Mouse (Mus musculus): ENCODE results near the gene Glce. TPM values are rescaled to one million over a fixed set of nuclear protein-coding genes. Genes with fewer than 3 reads are reported as not detected.

The Glce gene
- polyA plus RNA-seq, 1 experiment, result not detected

DNA sequence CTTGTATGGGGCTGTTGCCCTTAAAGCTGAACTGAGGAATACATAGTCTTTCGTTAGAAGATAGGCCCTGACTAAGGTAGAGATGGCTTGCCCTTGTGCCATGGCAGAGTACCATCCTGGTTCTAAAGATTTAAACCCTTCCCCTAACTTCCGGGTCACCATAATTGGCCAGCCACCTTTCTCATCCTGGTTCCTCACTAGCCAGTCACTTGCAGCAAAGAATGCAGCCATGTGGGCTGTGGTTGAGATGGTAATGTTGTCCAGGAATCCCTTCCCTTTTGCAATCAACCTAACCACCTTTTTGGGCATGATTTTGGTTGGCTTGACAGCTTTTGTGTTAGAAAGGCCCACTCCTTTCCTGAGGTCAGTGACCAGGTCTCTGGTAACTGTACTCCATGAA lies 62.0 kb downstream of the Glce start:
- no peak overlapping the region for H3K27ac ChIP-seq (ENCODE audit: insufficient read depth, low read depth, low read length)
- peaks cover 5% of the 10 kb centered on the region; the same call in 1 of the 2 replicates for H3K4me1 ChIP-seq (ENCODE audit: control insufficient read depth, insufficient read depth, low read length)
- no peak overlapping the region for H3K4me3 ChIP-seq (ENCODE audit: insufficient read depth, low read depth, low read length)
- TF ChIP-seq CTCF (IDR thresholded peaks at IDR 0.05; ENCODE audit: insufficient read depth, low read depth, low read length), result no peak
- no peak for TF ChIP-seq POLR2A (IDR thresholded peaks at IDR 0.05; ENCODE audit: insufficient read depth, low read depth, low read length)
- 95% methylated on average over 2 of the region's 2 CpGs for WGBS

- WGBS, result 64% methylated on average over 11 of the region's 11 CpGs
- no peak for TF ChIP-seq CTCF (IDR thresholded peaks at IDR 0.05; ENCODE audit: insufficient read depth, low read depth, low read length)
- TF ChIP-seq POLR2A (IDR thresholded peaks at IDR 0.05; ENCODE audit: insufficient read depth, low read depth, low read length), result no peak
- no peak overlapping the region for H3K4me3 ChIP-seq (ENCODE audit: insufficient read depth, low read depth, low read length)
These were observed 62.5 kb downstream of the Glce start for GRCm38 (mm10) chr9:62059941-62060340.

GRCm38 (mm10) chr9:62057881-62058506 lies 64.5 kb downstream of the Glce start:
- TF ChIP-seq POLR2A (IDR thresholded peaks at IDR 0.05; ENCODE audit: insufficient read depth, low read depth, low read length) (no peak), CTCF (IDR thresholded peaks at IDR 0.05; ENCODE audit: insufficient read depth, low read depth, low read length) (no peak)
- Histone ChIP-seq H3K27ac (ENCODE audit: insufficient read depth, low read depth, low read length) (no peak overlapping the region), H3K4me1 (ENCODE audit: control insufficient read depth, insufficient read depth, low read length) (peaks cover 5% of the 10 kb centered on the region; the same call in 1 of the 2 replicates), H3K4me3 (ENCODE audit: insufficient read depth, low read depth, low read length) (no peak overlapping the region)
- 83% methylated on average over 7 of the region's 7 CpGs for WGBS

More at GRCm38 (mm10) chr9:62059941-62060340, 62.5 kb downstream of the Glce start:
- peaks cover 5% of the 10 kb centered on the region; the same call in 1 of the 2 replicates for H3K4me1 ChIP-seq (ENCODE audit: control insufficient read depth, insufficient read depth, low read length)
- H3K27ac ChIP-seq (ENCODE audit: insufficient read depth, low read depth, low read length), result no peak overlapping the region

- WGBS, result 85% methylated on average over 2 of the region's 2 CpGs
- no peak for TF ChIP-seq CTCF (IDR thresholded peaks at IDR 0.05; ENCODE audit: insufficient read depth, low read depth, low read length)
- TF ChIP-seq POLR2A (IDR thresholded peaks at IDR 0.05; ENCODE audit: insufficient read depth, low read depth, low read length), result no peak
- H3K27ac ChIP-seq (ENCODE audit: insufficient read depth, low read depth, low read length), result no peak overlapping the region
- peaks cover 5% of the 10 kb centered on the region; the same call in 1 of the 2 replicates for H3K4me1 ChIP-seq (ENCODE audit: control insufficient read depth, insufficient read depth, low read length)
- no peak overlapping the region for H3K4me3 ChIP-seq (ENCODE audit: insufficient read depth, low read depth, low read length)
These were observed 66.2 kb downstream of the Glce start for GRCm38 (mm10) chr9:62056206-62056605.

- H3K27ac ChIP-seq (ENCODE audit: insufficient read depth, low read depth, low read length), result no peak overlapping the region
- 66% methylated on average over 4 of the region's 4 CpGs for WGBS
- TF ChIP-seq CTCF (IDR thresholded peaks at IDR 0.05; ENCODE audit: insufficient read depth, low read depth, low read length) (no peak; the same call in 1 of the 2 replicates), POLR2A (IDR thresholded peaks at IDR 0.05; ENCODE audit: insufficient read depth, low read depth, low read length) (no peak)
- no peaks in the 10 kb centered on the region for H3K4me1 ChIP-seq (ENCODE audit: control insufficient read depth, insufficient read depth, low read length)
- H3K4me3 ChIP-seq (ENCODE audit: insufficient read depth, low read depth, low read length), result no peak overlapping the region
These were observed 71.7 kb downstream of the Glce start for GRCm38 (mm10) chr9:62050801-62051200.

DNA sequence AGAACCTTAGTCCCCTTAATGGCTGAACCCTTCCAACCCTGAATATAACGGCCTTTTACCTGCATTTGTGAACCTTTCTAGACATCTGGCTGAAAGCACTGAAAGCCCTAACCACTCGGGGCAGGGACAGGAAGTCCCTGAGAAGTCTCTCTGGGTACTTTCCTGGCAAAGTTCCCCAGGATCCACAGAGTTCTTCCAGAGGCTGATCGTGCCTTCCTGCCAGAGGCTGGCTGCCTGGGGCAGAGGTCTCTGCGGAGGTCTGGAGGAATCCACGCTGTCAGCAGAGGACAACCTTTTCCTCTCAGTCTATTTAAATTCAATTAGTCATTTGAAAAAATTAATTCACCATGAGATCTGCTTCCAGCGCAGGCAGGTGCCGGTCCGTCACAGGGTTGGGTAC lies 73.3 kb downstream of the Glce start:
- WGBS, result 76% methylated on average over 8 of the region's 8 CpGs
- TF ChIP-seq POLR2A (IDR thresholded peaks at IDR 0.05; ENCODE audit: insufficient read depth, low read depth, low read length), result no peak
- TF ChIP-seq CTCF (IDR thresholded peaks at IDR 0.05; ENCODE audit: insufficient read depth, low read depth, low read length), result no peak
- Histone ChIP-seq H3K4me1 (ENCODE audit: control insufficient read depth, insufficient read depth, low read length) (no peaks in the 10 kb centered on the region), H3K27ac (ENCODE audit: insufficient read depth, low read depth, low read length) (no peak overlapping the region), H3K4me3 (ENCODE audit: insufficient read depth, low read depth, low read length) (no peak overlapping the region)

DNA sequence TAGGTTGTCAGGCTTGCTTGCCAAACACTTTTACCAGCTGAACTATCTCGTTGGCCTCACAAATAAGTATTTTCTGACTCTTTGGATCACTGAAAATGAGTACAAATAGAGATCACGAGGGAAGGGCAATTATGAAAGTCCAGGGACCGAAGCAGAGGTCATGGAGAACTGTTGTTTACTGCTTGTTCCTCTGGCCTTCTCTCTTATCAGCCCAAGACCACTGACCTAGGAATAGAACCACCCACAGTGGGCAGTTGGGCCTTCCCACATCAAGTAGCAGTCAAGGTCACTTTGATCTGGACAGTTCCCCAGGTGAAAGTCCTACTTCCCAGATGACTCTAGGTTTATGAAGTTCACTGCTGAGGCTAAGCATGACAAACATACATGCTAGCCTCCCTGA lies 80.3 kb downstream of the Glce start:
- Histone ChIP-seq H3K4me3 (ENCODE audit: insufficient read depth, low read depth, low read length) (no peak overlapping the region), H3K4me1 (ENCODE audit: control insufficient read depth, insufficient read depth, low read length) (no peaks in the 10 kb centered on the region), H3K27ac (ENCODE audit: insufficient read depth, low read depth, low read length) (no peak overlapping the region)
- TF ChIP-seq CTCF (IDR thresholded peaks at IDR 0.05; ENCODE audit: insufficient read depth, low read depth, low read length) (no peak), POLR2A (IDR thresholded peaks at IDR 0.05; ENCODE audit: insufficient read depth, low read depth, low read length) (no peak)
- WGBS, result 80% methylated on average over 3 of the region's 3 CpGs

DNA sequence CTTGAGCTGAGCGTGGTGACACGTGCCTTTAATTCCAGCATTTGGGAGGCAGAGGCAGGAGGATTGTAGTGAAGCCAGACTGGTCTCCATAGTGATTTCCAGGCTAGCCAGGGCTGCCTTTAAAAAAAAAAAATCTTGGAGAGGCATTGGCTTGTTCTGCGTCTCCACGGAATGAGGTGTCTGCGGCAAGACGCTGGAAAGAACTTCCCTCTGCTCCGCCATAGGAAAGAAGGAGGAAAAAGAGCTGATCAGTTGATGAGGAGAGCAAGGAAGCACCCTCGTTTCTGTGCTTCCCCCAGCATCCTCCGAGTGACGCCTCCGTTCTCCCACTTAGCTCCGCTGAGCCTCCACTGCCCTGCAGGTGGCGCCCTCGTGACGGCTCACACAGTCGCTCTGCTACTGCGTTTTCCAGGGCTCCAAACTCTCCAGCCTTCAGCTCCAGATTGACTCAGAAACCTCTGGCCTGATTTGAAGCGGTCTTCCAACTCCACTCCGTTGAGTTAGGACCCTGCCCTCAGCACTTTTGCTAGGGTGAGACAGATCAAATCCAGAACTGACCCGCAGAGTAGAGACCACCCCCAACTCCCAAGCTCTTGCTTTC lies 82.3 kb downstream of the Glce start:
- peak overlapping the region; percentile 8; the same call in 1 of the 2 replicates for H3K4me3 ChIP-seq (ENCODE audit: insufficient read depth, low read depth, low read length)

GRCm38 (mm10) chr9:62035806-62036205 lies 86.6 kb downstream of the Glce start:
- no peak overlapping the region for H3K4me3 ChIP-seq (ENCODE audit: insufficient read depth, low read depth, low read length)
- no peaks in the 10 kb centered on the region for H3K4me1 ChIP-seq (ENCODE audit: control insufficient read depth, insufficient read depth, low read length)
- WGBS, result 93% methylated on average over 1 of the region's 1 CpGs
- TF ChIP-seq CTCF (IDR thresholded peaks at IDR 0.05; ENCODE audit: insufficient read depth, low read depth, low read length) (no peak), POLR2A (IDR thresholded peaks at IDR 0.05; ENCODE audit: insufficient read depth, low read depth, low read length) (no peak)
- no peak overlapping the region for H3K27ac ChIP-seq (ENCODE audit: insufficient read depth, low read depth, low read length)

More for the DNA sequence above, 82.3 kb downstream of the Glce start:
- Histone ChIP-seq H3K4me1 (ENCODE audit: control insufficient read depth, insufficient read depth, low read length) (no peaks in the 10 kb centered on the region), H3K27ac (ENCODE audit: insufficient read depth, low read depth, low read length) (no peak overlapping the region)
- TF ChIP-seq CTCF (IDR thresholded peaks at IDR 0.05; ENCODE audit: insufficient read depth, low read depth, low read length), result peak; percentile 95
- no peak for TF ChIP-seq POLR2A (IDR thresholded peaks at IDR 0.05; ENCODE audit: insufficient read depth, low read depth, low read length)
- 5% methylated on average over 20 of the region's 20 CpGs for WGBS
